Mouse (Mus musculus) adrenal gland, adult 10 weeks (tissue): Measurements from ENCODE around the gene Ctbp1. TPM values are rescaled to one million over a fixed set of nuclear protein-coding genes. Genes with fewer than 3 reads are reported as not detected.

Source experiments
- polyA plus RNA-seq: library from polyadenylated mRNA; stranded (reverse); fragments of 350-450 nt; fragmentation: Illumina TruSeq; extraction: RNeasy Lipid Tissue Mini Kit (QIAGEN cat#74804); gene quantifications from one replicate; pipeline ENCODE4 v1.2.3, GENCODE M21; 2014; ENCODE audit warnings: low read depth, low replicate concordance

Gene Ctbp1
- 40.8 TPM for polyA plus RNA-seq

GRCm38 (mm10) chr5:33274953-33275454 lies at the start of gene Ctbp1:
Gene Ctbp1 (minus strand): TSS chr5:33274994.

GRCm38 (mm10) chr5:33218081-33218480 lies 56.7 kb downstream of the Ctbp1 start, which contains the start of gene Spon2:
Gene Spon2 (minus strand): TSS chr5:33218455.

Other genes with a start within 250 kb of the Ctbp1 start
- not detected for gene Slc5a1, start 170.8 kb downstream of the Ctbp1 start, polyA plus RNA-seq
- not detected for gene Spon2, start 56.5 kb downstream of the Ctbp1 start, polyA plus RNA-seq
- 71.2 TPM for gene Maea, start 60.5 kb upstream of the Ctbp1 start, polyA plus RNA-seq
- gene Uvssa, start 103.6 kb upstream of the Ctbp1 start, polyA plus RNA-seq: 14.5 TPM
- not detected for gene Nkx1-1, start 159.0 kb upstream of the Ctbp1 start, polyA plus RNA-seq